ENCODE assay signal across 17 mouse cellular contexts in genomic region chr11:77506273-77506672, GRCm38 (mm10). TPM values are rescaled to one million over a fixed set of nuclear protein-coding genes. Genes with fewer than 3 reads are reported as not detected.
DNase-seq lines count a peak whose midpoint lies in the region; ATAC-seq and TF ChIP-seq lines count a peak whose summit lies in the region.
"Had no signal": no experiment of that assay in that cellular context is flagged by ENCODE, and none has a peak within 500 bp of the region (broad histone marks: within the 10 kb centered on the region; RNA-seq: fewer than 3 reads in every experiment).

No protein-coding gene starts in this region.

- peaks cover 47% of the 10 kb centered on the region for H3K36me3 ChIP-seq in kidney, embryonic 16.5 days (ENCODE audit: insufficient read depth, low read length)
- H3K36me3 ChIP-seq in E14TG2a.4 (ENCODE audit: insufficient read depth, low read length): peaks cover 76% of the 10 kb centered on the region

- peaks cover 15% of the 10 kb centered on the region for H3K4me1 ChIP-seq in kidney, embryonic 16.5 days (ENCODE audit: insufficient read depth, low read length)
- H3K4me1 ChIP-seq in E14TG2a.4 (replicated peaks; ENCODE audit: low read depth, low read length): peaks cover 83% of the 10 kb centered on the region

- H3K9ac ChIP-seq in kidney, embryonic 16.5 days (replicated peaks; ENCODE audit: low read length): no peak overlapping the region

- H3K27me3 ChIP-seq in kidney, embryonic 16.5 days (ENCODE audit: insufficient read depth, low read length): no peaks in the 10 kb centered on the region
- 0 out of 2 replicates have a peak, but pooled peaks cover 2% of the 10 kb centered on the region for H3K27me3 ChIP-seq in E14TG2a.4 (ENCODE audit: insufficient read depth, low read length)
- H3K27me3 ChIP-seq: megakaryocyte, embryonic 14.5 days had no signal

- DNase-seq in cerebellum, adult 11-12 months: peak; percentile 46
- DNase-seq in kidney, adult 18-20 months: peak; percentile 63
- DNase-seq in kidney, postnatal 14 days: peak; percentile 77
- no peak for DNase-seq in layer of hippocampus, postnatal 10 days (ENCODE audit: low spot score in 2 of 2)
- DNase-seq in embryo, embryonic 9.5 days (ENCODE audit: extremely low spot score): no peak
- DNase-seq: heart, postnatal 10 days; layer of hippocampus, adult 9-11 months; spleen, adult 18-20 months had no signal

- no peak for ATAC-seq in cerebellum, adult (ENCODE audit: insufficient number of reproducible peaks, low FRiP score, low TSS enrichment)
- ATAC-seq in kidney, embryonic 16.5 days (ENCODE audit: low FRiP score, low TSS enrichment): no peak
- ATAC-seq: activated CD4-positive, CD25-positive, alpha-beta regulatory T cell, adult 4 months; hindbrain, postnatal 0 days had no signal

- WGBS in kidney, embryonic 16.5 days: 86% methylated on average over 14 of the region's 14 CpGs

- H3K4me2 ChIP-seq in kidney, embryonic 16.5 days (replicated peaks; ENCODE audit: low read depth, low read length): no peak overlapping the region

- no peak overlapping the region for H3K4me3 ChIP-seq in kidney, embryonic 16.5 days (ENCODE audit: low read length)
- H3K4me3 ChIP-seq in E14TG2a.4 (replicated peaks; ENCODE audit: low read length): 0 out of 2 replicates have a peak overlapping the region, but pooled peaks have one; percentile 46
- H3K4me3 ChIP-seq: megakaryocyte, embryonic 14.5 days had no signal

- no peak for TF ChIP-seq CTCF in E14TG2a.4 (conservative IDR thresholded peaks at IDR 0.05; ENCODE audit: low read length)

- H3K9me3 ChIP-seq in kidney, embryonic 16.5 days (ENCODE audit: low read length): no peaks in the 10 kb centered on the region
- H3K9me3 ChIP-seq in E14TG2a.4 (ENCODE audit: low read length): no peaks in the 10 kb centered on the region
- H3K9me3 ChIP-seq: megakaryocyte, embryonic 14.5 days had no signal

- no peak overlapping the region for H3K27ac ChIP-seq in kidney, embryonic 16.5 days (ENCODE audit: low read length)
- H3K27ac ChIP-seq: hindbrain, postnatal 0 days had no signal

RNA-seq across cellular contexts. Expression of gene Abhd15, which starts 8.6 kb away (rescaled TPM):
- polyA plus RNA-seq in kidney, embryonic 16.5 days (2015; fragmentation: Nextera tagmentation; extraction: Ambion mirVana): 2.0 and 2.2 TPM in 2 replicates
- 1 to 10 TPM; 1.1 to 1.2 TPM for total RNA-seq in layer of hippocampus, postnatal 10 days (2021)

RNA-seq across cellular contexts. Expression of gene Trp53i13, which starts 9.5 kb away (rescaled TPM):
- polyA plus RNA-seq in kidney, embryonic 16.5 days (2015; fragmentation: Nextera tagmentation; extraction: Ambion mirVana): 34.1 and 36.1 TPM in 2 replicates
- 1 to 10 TPM; 6.5 to 7.9 TPM for total RNA-seq in layer of hippocampus, postnatal 10 days (2021)

RNA-seq across cellular contexts. Expression of gene Gm10392, which starts 12.7 kb away (rescaled TPM):
- polyA plus RNA-seq in kidney, embryonic 16.5 days (2015; fragmentation: Nextera tagmentation; extraction: Ambion mirVana): not detected in 2 replicates
- not detected for total RNA-seq in layer of hippocampus, postnatal 10 days (2021)
- total RNA-seq: heart, postnatal 10 days; hindbrain, postnatal 0 days; left cerebral cortex, postnatal 25 days had no signal
- polyA plus RNA-seq: cortical plate, adult 2 months; gonadal fat pad, adult 2 months; hindbrain, postnatal 0 days had no signal

RNA-seq across cellular contexts. Expression of gene Git1, which starts 12.9 kb away (rescaled TPM):
- 9.7 and 13.0 TPM in 2 replicates for polyA plus RNA-seq in kidney, embryonic 16.5 days (2015; fragmentation: Nextera tagmentation; extraction: Ambion mirVana)
- 100 to 1,000 TPM; 151 to 166 TPM for total RNA-seq in layer of hippocampus, postnatal 10 days (2021)

RNA-seq across cellular contexts. Expression of gene Ankrd13b, which starts 16.8 kb away (rescaled TPM):
- 3.5 and 4.0 TPM in 2 replicates for polyA plus RNA-seq in kidney, embryonic 16.5 days (2015; fragmentation: Nextera tagmentation; extraction: Ambion mirVana)
- total RNA-seq in layer of hippocampus, postnatal 10 days (2021): 100 to 1,000 TPM; 149 to 153 TPM

Comparison
In these comparisons a context has a peak if more than half of its experiments do, and no peak if none do; other contexts are left out.
1. DNase-seq: peak in cerebellum, adult 11-12 months (single experiment), kidney, adult 18-20 months (single experiment) and kidney, postnatal 14 days (single experiment); none in layer of hippocampus, postnatal 10 days (0 of 2) and embryo, embryonic 9.5 days (single experiment).